Comparison of ENCODE assay signal across 27 mouse cellular contexts in the genomic region with DNA sequence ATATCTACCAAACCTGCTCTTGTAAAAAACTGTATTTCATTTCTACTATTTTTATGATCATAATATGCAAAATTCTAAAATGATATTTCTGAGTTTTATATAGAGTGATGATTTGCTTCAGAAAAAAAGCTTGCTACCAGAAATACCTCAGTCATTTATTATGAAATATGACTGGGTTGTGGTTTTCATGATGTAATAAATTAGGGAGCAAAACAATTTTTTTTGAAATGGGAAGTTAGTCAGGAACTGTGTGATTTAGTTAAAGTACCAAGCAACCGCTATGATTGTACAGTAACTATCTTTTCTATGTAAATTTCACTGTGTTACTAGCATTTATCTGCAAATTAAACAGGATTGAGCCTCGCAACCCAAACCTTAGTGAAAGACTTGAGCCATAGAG.
"Had no signal": no experiment of that assay in that cellular context is flagged by ENCODE, and none has a peak within 500 bp of the region (broad histone marks: within the 10 kb centered on the region; RNA-seq: fewer than 3 reads in every experiment).

No protein-coding gene starts in this region.

- H3K4me2 ChIP-seq: embryonic facial prominence, embryonic 12.5 days; embryonic facial prominence, embryonic 13.5 days; embryonic facial prominence, embryonic 15.5 days; forebrain, embryonic 12.5 days; forebrain, embryonic 13.5 days; forebrain, embryonic 15.5 days had no signal

- H3K4me1 ChIP-seq: embryonic facial prominence, embryonic 10.5 days; embryonic facial prominence, embryonic 12.5 days; embryonic facial prominence, embryonic 13.5 days; embryonic facial prominence, embryonic 15.5 days; forebrain, embryonic 10.5 days; forebrain, embryonic 12.5 days; forebrain, embryonic 13.5 days; forebrain, embryonic 15.5 days had no signal

- H3K4me3 ChIP-seq: embryonic facial prominence, embryonic 10.5 days; embryonic facial prominence, embryonic 12.5 days; embryonic facial prominence, embryonic 13.5 days; embryonic facial prominence, embryonic 15.5 days; erythroblast, embryonic 14.5 days; forebrain, embryonic 10.5 days; forebrain, embryonic 12.5 days; forebrain, embryonic 13.5 days; forebrain, embryonic 15.5 days; gastrocnemius, adult 2 months; heart, adult 2 months had no signal

- H3K9me3 ChIP-seq: embryonic facial prominence, embryonic 10.5 days; embryonic facial prominence, embryonic 12.5 days; embryonic facial prominence, embryonic 13.5 days; embryonic facial prominence, embryonic 15.5 days; forebrain, embryonic 10.5 days; forebrain, embryonic 12.5 days; forebrain, embryonic 13.5 days; forebrain, embryonic 15.5 days had no signal

- H3K27ac ChIP-seq: embryonic facial prominence, embryonic 10.5 days; embryonic facial prominence, embryonic 12.5 days; embryonic facial prominence, embryonic 13.5 days; embryonic facial prominence, embryonic 15.5 days; forebrain, embryonic 10.5 days; forebrain, embryonic 12.5 days; forebrain, embryonic 13.5 days; forebrain, embryonic 15.5 days; gastrocnemius, adult 2 months; heart, adult 2 months had no signal

- H3K27me3 ChIP-seq: embryonic facial prominence, embryonic 12.5 days; embryonic facial prominence, embryonic 13.5 days; embryonic facial prominence, embryonic 15.5 days; forebrain, embryonic 12.5 days; forebrain, embryonic 13.5 days; forebrain, embryonic 15.5 days had no signal

- H3K36me3 ChIP-seq: embryonic facial prominence, embryonic 10.5 days; embryonic facial prominence, embryonic 12.5 days; embryonic facial prominence, embryonic 13.5 days; embryonic facial prominence, embryonic 15.5 days; forebrain, embryonic 10.5 days; forebrain, embryonic 12.5 days; forebrain, embryonic 15.5 days had no signal

- ATAC-seq: forebrain, embryonic 13.5 days; forebrain, embryonic 14.5 days; forebrain, embryonic 15.5 days; forebrain, embryonic 16.5 days; forebrain, postnatal 0 days had no signal

- H3K9ac ChIP-seq: embryonic facial prominence, embryonic 12.5 days; embryonic facial prominence, embryonic 13.5 days; embryonic facial prominence, embryonic 15.5 days; forebrain, embryonic 12.5 days; forebrain, embryonic 13.5 days; forebrain, embryonic 15.5 days; forebrain, postnatal 0 days had no signal

- DNase-seq: cerebellum, adult 8-10 months; cerebellum, adult 9-10 months; cerebellum, adult 9-11 months; cerebellum, postnatal 10 days; cerebellum, postnatal 14 days; cerebellum, postnatal 25 days; cerebellum, postnatal 36 days; embryo, embryonic 11 days; forebrain, postnatal 0 days; gastrocnemius, adult 2 months; gastrocnemius, postnatal 10 days; gastrocnemius, postnatal 14 days; gastrocnemius, postnatal 25 days; gastrocnemius, postnatal 36 days; heart, adult 18-20 months; heart, adult 2 months had no signal
